Mouse (Mus musculus) embryo, embryonic 9.5 days (tissue): ENCODE data around the gene Spi1.
A peak's percentile ranks its signal among the peaks of the same experiment; 100 is the strongest.

ENCODE experiments used
- DNase-seq: peaks from one replicate; pipeline ENCODE4 v3.0.0-alpha.2; 2017; ENCODE audit errors: extremely low spot score

The Spi1 gene

DNA sequence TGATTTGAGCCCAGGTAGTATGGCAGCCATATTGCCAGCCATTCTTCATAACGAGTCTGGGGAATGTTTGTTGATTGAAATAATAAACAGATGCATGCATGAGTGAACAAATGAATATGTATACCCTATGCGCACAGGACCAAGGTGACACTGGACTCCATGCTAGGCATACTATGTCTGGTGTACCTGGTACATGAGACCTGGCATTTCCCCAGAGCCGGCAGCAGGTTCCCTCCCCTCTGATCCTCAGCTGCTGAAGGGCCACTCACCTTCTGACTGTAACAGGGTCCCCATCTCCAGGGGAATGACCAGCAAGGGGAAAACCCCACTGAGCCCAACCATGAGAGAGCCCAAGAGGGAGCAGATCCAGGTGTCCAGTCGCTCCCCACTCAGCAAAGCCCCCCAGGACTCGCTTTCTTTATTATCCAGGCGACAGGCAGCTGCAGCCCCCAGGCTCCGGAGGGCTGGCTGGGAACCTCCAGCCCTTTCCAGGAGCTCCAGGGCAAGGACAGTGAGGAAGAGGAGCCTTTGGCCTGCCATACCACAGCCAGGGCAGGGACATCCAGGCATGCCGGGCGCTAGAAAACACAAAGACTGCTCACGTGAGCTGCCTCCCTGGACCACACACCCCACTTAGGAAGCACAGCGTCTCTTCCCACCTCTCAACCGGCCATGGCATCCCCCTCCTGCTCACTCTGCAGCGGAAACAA is 13.9 kb upstream of the Spi1 start:
- DNase-seq, result no peak

DNA sequence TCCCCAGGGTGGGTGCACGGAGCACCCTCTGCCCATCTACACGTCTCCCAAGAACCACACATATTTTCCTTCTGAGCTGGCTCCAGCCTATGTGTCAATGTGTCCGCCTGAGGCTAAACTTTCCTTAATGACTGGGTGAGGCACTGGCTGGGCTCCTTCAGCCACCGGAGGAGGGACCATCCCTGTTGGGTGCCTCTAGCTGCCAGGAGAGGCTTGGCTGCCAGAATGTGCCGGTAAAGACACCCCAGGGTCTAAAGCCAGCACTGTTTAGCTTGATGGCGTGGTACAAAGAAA is 13.4 kb upstream of the Spi1 start:
- DNase-seq, result no peak

DNA sequence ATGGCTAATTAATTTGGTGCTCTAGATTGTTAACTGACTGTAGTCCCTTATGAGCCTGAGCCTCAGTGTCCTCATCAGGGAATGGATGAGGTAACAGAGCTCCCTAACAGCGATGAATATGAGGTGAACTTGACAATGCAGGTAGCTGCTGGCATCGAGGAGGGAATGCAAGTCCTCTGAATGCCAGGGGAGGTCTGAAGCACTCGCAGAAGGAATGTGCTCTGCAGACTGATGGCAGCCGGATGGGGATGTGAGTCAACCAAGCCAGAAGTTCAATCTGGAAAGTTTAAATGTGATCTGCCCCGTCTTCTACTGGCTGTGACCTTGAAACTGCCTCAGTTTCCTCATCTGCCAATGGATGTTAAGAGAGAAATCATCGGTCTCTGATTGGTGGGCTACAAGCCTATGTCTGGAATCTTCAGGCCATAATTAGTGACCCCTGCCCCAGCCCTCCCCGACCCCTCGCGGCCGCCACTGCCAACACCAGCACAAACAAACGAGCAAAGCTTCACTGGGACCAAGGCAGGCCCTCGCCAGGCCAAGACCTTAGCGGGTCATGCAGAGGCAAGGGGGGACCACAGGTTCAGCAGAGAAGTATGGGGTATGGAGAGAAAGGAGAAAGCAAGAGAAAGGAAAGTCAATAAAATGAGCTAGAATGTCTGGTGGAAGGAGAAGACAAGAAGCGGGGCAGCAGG is 12.7 kb upstream of the Spi1 start:
- no peak for DNase-seq

DNA sequence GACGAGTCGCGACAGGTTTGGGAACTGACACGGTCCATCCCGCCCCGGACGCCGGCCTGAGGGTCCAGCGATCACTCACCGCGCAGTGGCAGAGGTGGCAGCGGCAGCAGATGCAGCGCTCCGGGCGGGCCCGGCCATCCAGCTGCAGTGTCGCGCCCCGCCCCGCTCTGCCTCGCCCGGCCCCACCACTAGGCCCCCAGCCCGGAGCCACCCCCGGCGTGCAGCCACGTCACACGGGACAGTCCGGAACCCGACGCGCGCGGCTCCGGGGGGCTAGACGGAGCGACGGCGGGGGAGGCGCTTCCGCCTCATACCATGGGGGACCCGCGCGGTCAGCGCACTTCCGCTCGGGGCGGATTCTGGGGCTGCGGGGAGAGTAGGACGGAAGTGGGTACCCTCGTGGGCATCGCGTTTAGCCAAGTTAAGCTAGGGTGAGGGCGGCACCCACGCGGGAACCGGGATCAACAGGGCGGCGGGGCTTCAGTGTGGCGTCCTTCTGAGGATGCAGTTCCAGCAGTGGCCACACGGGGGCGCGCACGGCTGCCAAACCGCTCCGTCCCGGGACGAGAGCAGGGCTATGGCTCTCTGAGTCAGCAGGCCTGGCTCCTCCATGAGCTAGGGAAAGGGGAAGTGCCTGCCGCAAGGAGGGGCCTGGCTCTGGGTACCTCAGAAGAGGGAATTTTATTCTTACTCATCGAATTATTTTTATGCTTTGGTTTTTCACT is 12.0 kb upstream of the Spi1 start, which contains the start of gene Slc39a13:
Gene Slc39a13 (minus strand): TSS at position 342 of the 725 bp plus-strand sequence.
- peak; percentile 95 for DNase-seq

DNA sequence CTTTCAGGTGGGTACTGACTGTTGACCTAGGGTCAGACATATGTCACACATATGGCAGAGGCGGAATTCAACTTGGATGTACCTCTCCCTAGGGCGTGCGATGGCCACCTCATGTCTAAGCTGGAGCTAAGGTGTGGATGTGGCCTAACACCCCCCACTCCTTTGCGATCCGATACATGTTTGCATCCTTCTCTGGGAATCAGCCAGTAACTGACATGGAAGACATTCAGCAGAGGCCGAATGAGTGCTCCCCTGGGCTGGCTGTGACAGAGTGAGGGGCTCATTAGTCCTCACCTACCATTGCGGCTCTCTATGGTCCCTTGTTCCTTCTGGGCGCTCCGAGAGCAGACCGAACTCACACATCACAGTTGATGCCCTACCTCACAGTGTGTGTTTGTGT is 11.1 kb upstream of the Spi1 start:
- no peak for DNase-seq

DNA sequence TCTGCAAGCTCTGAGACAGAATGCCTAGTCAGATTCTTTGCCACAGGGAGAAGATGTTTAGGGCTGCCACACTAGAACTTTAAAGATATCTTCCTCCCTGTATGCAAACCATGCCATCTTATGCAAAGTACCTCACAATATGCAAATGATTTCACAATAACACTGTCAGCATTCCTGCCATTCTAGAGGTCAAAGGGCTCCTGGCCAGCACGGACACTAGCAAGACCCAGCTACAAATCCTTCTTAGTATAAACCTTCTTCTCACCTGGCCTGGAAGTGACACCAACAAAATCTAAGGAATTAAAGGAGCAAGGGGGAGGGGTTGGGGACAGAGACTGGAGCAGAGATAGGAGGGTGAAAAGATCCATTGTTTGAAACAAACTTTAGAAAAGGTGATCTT is 10.1 kb upstream of the Spi1 start:
- DNase-seq, result no peak

DNA sequence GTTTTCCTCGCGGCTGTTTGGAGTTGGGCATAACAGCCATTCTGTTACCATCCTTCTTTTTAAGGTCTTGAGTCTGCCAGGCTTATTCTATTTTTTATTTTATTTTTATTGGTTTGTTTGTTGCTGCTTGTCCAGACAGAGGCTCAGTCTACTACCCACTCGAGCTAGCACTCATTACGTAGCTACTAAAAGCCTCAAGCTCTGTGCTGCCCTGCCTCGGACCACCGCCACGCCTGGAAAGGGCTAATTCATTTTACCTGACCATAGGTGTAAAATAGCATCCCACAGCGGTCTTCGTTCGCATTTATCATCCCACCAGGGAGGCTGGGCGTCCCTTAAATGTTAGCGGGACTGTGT is 4.3 kb upstream of the Spi1 start:
- DNase-seq, result no peak

DNA sequence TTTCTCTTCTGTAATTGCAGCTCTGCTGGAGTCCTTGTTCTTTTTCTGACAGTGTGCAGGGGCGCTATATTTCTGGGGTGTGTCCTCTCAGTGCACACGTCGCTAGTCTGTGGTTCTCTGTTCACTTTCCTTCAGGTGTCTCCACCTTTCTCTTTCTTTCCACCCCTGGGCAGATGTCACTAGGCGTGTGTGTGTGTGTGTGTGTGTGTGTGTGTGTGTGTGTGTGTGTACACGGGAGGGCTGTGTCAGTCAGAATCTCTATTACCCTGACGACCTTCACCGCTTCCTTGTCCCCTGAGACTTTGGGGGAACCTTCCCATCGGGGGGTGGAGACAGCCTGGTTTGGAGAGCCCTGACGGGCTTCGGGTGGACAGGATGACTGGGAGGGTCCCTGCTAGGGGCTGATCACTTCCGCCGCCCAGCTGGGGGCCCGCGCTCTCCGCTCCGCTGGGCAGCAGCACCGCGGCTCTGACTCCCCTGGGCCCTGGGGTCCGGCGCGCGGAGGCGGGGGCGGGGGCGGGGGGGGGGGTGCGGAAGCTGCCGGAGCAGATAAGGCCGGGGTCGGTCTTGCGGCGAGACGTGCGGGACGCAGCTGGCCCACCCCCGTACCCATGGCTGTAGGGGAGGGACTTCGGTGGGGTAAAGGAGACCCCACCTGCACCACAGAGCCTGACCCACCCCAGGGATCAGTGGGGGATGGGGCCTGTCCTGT is 3.7 kb upstream of the Spi1 start:
- DNase-seq, result peak; percentile 54

DNA sequence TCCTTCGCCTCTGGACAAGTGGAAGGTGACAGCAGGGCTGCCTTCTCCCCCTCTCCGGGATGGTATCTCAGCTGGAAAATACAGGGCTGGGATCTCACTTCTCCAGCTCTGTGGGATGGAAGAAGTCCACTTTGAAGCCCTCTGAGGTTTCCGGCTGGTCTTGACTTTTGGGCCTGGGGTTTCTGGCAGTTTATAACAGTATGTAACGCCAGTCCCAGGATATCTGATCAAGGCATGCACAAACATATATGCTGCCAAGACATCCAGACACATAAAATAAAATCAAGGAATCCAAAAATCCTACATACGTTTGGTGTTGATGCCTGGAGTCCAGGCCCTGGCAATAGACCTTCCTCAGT is 3.2 kb upstream of the Spi1 start:
- DNase-seq, result no peak

DNA sequence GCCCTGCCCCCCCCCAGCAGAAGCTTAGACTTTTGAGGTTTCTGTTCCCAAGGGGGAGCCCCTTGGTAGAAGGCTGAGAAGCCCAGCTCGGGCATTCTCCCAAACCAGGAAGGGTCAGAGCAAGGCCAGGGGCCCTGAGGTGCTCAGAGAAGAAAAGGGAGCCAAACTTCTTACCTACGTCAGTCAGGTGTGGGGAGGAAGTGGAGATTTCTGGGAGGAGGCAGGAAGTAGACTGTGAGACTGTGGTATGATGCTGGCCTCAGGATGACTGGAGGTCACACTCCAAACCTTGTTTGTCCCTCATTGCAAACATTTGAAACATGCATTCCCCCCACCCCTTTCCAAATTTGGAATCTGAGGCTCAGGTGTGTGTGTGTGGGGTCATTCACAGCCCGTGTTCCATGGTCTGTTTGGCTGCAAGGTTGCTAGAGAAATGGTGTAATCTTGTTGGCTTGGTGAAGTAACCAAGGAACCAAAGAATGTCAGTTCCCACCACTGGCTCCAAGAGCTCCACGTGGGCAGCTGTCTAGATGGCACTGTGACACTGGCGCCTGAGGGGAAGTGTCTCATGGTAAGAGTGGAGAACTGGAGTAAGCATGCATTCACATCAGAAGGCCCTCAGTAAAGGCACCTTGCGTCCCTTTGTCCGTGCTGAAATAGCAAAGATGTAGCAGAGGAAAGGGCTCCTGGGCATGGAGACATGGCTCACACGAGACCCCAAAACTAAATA is 1.2 kb upstream of the Spi1 start:
- DNase-seq, result no peak

DNA sequence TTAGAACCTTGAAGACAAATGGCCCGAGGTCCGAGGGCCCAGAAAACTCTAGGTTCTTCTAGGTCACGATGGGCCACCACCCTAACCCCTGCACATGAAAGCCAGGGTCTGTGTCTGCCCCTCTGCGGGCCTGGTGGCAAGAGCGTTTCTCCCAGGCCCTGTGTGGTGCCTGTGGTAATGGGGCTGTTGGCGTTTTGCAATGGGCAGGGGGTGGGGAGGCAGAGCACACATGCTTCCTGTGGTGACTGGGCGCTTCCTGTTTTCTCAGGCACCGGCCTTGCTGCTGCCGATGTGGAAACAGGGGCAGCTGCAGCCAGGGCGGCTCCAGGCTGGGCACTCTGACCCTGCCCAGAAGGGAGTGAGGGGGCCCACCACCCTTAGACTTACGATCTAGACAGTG is 654 bp downstream of the Spi1 start:
- DNase-seq, result no peak

DNA sequence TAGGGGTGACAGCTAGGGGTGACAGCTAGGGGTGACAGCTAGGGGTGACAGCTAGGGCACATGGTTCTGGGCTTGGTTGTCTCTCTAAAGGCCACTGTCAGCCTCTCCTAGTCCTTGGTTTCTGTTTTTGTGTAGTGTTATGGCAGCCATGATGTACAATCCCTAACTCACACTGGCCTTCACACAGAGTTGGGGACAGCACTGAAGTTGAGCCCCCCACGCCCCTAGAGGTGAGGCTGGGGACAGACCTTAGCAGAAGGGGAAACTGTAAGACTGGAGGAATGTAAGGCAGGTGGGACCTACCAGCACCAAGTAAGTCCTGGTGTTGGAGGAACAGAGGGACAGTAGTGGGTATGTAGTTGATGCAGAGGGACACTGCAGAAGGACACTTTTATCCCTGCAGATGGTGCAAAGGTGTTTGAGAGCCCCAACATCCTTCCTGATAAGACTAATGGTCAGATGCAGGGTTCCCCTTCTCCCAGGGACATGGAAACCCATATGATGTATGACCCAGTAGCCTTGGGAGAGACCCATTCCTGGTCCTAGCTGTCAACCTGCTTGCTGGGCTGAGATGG is 1.3 kb downstream of the Spi1 start:
- DNase-seq, result no peak

DNA sequence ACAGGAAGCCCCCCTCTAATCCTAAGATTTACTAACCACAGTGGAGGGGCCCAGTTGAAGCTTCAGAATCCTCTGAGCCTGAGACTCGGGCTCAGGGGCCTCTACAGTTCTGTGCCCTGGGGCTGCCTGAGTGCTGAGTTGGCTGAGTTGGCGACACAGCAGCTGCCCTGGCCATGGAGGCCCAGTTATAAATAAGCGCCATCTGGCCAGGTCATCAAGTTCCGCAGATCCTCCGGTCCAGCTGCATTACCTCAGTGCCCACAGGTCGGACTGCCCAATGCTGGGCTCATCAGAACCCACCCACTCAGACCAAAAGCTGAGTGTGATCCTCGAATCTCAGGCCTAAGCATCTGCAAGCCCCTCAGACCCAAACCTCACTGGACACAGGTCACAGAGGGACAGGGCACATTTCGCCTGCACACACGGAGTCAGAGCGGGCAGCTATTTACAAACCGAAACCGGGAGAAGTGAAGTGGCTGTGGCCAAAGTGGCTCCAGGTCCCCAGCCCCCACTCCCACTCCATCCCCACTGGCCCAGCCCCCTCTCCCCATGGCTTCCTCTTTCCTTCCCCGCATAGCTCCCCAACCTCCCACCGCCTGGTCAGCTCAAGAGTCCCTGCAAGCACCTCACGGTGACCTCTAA is 2.1 kb downstream of the Spi1 start:
- DNase-seq, result no peak

DNA sequence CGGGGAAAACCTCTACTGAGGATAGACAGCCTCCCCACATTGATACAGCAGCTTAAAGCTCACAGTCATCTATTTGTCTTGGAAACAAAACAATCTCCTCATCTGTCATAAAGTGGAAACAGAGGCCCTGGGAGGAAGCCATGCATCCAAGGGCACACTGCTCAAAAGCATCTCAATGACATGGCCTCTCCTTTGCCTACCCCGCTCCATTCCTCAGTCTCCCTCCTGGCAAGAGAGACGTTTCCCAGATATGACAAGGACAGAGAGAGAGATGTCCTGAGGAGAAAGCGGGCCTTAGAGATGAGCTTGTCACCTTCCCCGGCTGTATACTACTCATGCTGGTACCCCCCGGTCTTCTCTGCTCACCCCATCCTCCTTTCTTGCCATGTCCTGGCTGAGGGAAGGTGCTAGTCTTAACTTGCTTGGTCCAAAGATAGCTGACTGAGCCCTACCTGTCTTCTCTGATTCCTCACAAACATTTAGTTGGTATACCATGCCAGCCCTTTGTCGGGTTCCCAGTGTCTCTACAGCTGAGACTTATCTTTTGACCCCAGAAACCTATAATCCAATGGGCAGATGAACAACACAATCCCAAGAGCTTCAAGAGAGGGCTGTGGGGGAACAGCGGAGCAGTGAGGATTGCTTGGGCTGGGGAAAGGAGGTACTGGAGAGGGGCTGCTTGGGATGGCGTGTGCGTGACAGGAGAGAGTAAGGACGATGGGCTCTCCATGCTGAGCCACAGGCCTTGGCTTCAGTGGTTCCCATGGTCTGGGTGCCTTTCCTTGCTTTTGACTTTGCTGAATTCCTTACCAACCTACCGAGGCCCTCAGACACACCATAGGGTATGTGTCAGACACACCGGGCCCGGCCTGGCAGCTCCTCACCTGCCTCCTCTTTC is 3.6 kb downstream of the Spi1 start:
- DNase-seq, result no peak

DNA sequence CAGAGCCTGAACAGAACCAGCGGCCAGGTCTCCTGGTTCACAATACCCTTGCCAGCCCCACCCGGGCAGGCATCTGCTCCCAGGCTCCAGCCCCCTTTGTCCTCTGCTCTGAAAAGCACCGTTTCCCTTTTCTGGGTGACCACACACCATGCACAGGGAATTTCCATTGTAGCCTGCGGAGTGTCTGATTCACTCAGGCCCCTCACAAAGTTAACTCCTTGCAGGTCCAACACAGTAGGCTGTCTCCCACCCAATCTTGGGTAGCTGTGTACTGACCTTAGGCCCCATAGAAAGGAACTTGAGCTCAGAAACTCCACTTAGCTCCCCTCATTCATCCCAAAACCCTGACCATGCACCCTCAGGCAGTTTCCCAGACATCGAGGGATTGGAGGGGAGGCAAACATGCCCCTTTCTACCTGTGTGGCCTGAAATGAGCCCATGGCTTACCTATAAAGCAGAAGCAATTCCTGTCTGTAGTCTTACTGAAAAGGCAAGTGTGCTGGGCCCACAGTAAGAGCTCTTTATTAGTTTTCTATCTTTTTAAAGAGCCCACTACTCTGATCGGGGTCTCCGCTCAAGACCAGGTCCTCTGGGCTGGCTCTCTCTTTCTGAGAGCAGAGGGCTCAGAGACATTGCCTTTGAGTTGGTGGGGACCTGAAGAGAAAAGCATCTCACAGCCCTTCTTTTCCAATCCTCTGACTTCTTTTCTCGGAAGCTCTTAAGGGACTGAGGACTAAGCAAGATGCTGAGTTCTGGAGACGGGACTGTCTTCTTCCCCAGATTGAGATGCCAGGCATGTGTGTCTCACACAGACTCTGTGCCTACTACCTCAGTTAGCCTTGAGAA is 4.4 kb downstream of the Spi1 start:
- no peak for DNase-seq

DNA sequence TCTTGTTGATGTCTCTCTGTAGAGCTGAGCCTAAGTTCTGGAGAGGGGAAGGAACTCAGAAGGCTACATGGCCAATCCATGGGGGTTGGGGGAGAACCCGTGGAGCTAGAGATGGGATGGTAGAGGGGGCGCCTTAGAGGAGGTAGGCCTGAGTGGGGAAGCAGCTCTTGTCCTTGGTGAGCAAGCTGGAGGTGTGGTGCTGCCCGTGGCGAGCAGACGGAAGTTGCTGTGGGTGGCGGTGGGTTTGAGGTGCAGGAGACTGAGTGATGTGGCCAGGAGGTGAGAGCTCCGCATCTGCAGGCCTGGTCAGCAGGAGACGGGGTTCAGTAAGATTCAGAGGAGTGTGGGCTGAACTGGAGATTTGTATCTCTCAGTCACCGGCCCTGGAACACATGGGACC is 5.3 kb downstream of the Spi1 start:
- no peak for DNase-seq

DNA sequence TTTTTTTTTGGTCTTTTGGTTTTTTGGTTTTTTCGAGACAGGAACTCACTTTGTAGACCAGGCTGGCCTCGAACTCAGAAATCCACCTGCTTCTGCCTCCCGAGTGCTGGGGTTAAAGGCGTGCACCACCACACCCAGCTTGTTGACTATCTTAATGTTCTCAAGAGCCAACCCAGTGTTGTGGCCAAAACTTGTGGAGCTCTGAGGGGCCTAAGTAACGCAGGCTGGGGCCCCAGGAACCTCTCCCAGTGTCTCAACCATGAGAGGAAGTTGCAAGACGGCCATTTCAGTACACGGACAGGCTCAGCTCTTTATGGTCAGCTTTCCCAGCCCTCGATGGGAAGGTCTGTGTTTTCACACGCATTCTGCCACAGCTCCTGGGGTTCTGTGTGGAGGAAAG is 6.8 kb downstream of the Spi1 start:
- no peak for DNase-seq

DNA sequence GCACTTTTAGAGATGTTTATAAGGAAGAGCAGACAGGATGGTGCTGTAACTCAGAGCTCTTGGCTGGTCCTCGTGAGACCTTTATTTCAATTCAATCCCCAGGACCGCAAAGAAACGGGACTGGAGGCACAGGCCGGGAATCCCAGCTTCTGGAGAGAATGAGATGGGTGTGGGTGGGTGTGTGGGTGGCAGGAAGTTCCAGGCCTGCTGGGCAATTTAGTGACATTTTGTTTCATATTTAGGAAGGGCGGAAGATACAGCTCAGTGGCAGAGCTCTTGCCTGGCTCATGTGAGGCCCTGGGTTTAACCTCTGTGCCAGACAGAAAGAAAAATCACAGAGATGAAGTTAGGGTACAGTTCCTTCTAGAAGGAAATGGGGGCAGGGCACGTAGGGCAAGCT is 8.0 kb downstream of the Spi1 start:
- no peak for DNase-seq

DNA sequence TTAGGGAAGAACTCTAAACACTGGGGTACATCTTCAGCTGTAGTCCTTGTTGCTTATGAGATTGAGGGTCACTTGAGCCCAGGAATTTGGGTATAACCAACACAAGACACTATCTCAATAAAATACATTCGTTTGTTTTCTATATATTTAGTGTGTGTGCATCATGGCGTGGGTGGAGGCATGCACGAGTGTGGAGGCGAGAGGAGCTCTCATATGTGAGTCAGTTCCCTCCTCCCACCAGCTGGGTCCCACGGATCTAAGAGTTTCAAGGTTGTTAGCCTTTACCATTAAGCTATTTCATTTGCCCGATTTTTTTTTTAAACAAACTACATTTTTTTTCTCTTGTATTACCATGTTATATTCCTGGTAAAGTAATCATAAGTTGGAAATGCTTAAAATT is 8.6 kb downstream of the Spi1 start:
- no peak for DNase-seq
